Mouse (Mus musculus): ENCODE measurements around the gene Invs.

GRCm38 (mm10) chr4:48321276-48321675, 41.7 kb downstream of the Invs start:
- no peak for TF ChIP-seq CTCF (IDR thresholded peaks at IDR 0.05; ENCODE audit: borderline replicate concordance, control insufficient read depth, extremely low read depth, insufficient read depth, low read length, poor library complexity)
- TF ChIP-seq POLR2A (IDR thresholded peaks at IDR 0.05; ENCODE audit: control insufficient read depth, extremely low read depth, insufficient read depth, low read length, poor library complexity), result no peak

All from thymus, adult 2 months (tissue).